Mouse (Mus musculus): ENCODE results near the gene F5. TPM values are rescaled to one million over a fixed set of nuclear protein-coding genes. Genes with fewer than 3 reads are reported as not detected.

The F5 gene
- polyA plus RNA-seq, 2 experiments: 8.3 to 11.6 TPM

- DNase-seq (ENCODE audit: low read depth in 3 of 3, low spot score in 3 of 3): no peak
- peak overlapping the region; percentile 57 for H3K9ac ChIP-seq (replicated peaks)
- 14% methylated on average over 10 of the region's 10 CpGs for WGBS (ENCODE audit: insufficient replicate concordance)
Observed at GRCm38 (mm10) chr1:164247971-164248370, 96.3 kb downstream of the F5 start.

GRCm38 (mm10) chr1:164248465-164249331 lies 97.1 kb downstream of the F5 start, which contains the start of gene Slc19a2:
Gene Slc19a2 (plus strand): TSS chr1:164249046.
- peak; percentile 91 for ATAC-seq (ENCODE audit: insufficient read depth)

More at GRCm38 (mm10) chr1:164247971-164248370, 96.3 kb downstream of the F5 start:
- Histone ChIP-seq H3K9me3 (ENCODE audit: control insufficient read depth, low read length) (no peaks in the 10 kb centered on the region), H3K4me3 (ENCODE audit: insufficient read depth in 1 of 2, low read depth in 2 of 2, low read length in 2 of 2) (peak overlapping the region; percentile 29 to 91), H3K27ac (peak overlapping the region; percentile 54; the same call in 1 of the 2 replicates), H3K27me3 (ENCODE audit: control insufficient read depth, insufficient read depth, low read length) (no peaks in the 10 kb centered on the region), H3K4me2 (ENCODE audit: low read depth) (peak overlapping the region; percentile 80), H3K36me3 (replicated peaks; ENCODE audit: control insufficient read depth, insufficient read depth, low read depth) (no peaks in the 10 kb centered on the region), H3K4me1 (replicated peaks; ENCODE audit: control insufficient read depth in 2 of 2, insufficient read depth in 2 of 2, low read length in 1 of 2) (peaks cover 21 to 22% of the 10 kb centered on the region in 2 experiments)
- TF ChIP-seq CTCF (IDR thresholded peaks at IDR 0.05; ENCODE audit: low read depth) (no peak), EP300 (IDR thresholded peaks at IDR 0.05; ENCODE audit: low read depth) (no peak)
- no peak for ATAC-seq (ENCODE audit: insufficient read depth)

GRCm38 (mm10) chr1:164249332-164249711 lies 97.7 kb downstream of the F5 start:
- peak overlapping the region; percentile 69 for H3K27ac ChIP-seq
- peak overlapping the region; percentile 91 for H3K4me2 ChIP-seq (ENCODE audit: low read depth)
- H3K9me3 ChIP-seq (ENCODE audit: control insufficient read depth, low read length): no peaks in the 10 kb centered on the region
- ATAC-seq (ENCODE audit: insufficient read depth) (peak; percentile 24), DNase-seq (ENCODE audit: low read depth in 3 of 3, low spot score in 3 of 3) (peak in 1 of 3 experiments; percentile 9)
- H3K36me3 ChIP-seq (replicated peaks; ENCODE audit: control insufficient read depth, insufficient read depth, low read depth): no peaks in the 10 kb centered on the region
- peaks cover 22 to 24% of the 10 kb centered on the region in 2 experiments for H3K4me1 ChIP-seq (replicated peaks; ENCODE audit: control insufficient read depth in 2 of 2, insufficient read depth in 2 of 2, low read length in 1 of 2)
- H3K4me3 ChIP-seq (ENCODE audit: insufficient read depth in 1 of 2, low read depth in 2 of 2, low read length in 2 of 2): peak overlapping the region; percentile 77 to 91
- TF ChIP-seq EP300 (IDR thresholded peaks at IDR 0.05; ENCODE audit: low read depth) (no peak), CTCF (IDR thresholded peaks at IDR 0.05; ENCODE audit: low read depth) (no peak)
- peak overlapping the region; percentile 87 for H3K9ac ChIP-seq (replicated peaks)
- H3K27me3 ChIP-seq (ENCODE audit: control insufficient read depth, insufficient read depth, low read length): no peaks in the 10 kb centered on the region
- WGBS (ENCODE audit: insufficient replicate concordance): under 1% methylated on average over 33 of the region's 33 CpGs

More at GRCm38 (mm10) chr1:164248465-164249331, 97.1 kb downstream of the F5 start, which contains the start of gene Slc19a2:
- Histone ChIP-seq H3K27ac (peak within 1 kb of the TSS; percentile 69), H3K9ac (replicated peaks) (peak within 1 kb of the TSS; percentile 87), H3K36me3 (replicated peaks; ENCODE audit: control insufficient read depth, insufficient read depth, low read depth) (no peaks in the 10 kb centered on the region), H3K9me3 (ENCODE audit: control insufficient read depth, low read length) (no peaks in the 10 kb centered on the region), H3K27me3 (ENCODE audit: control insufficient read depth, insufficient read depth, low read length) (no peaks in the 10 kb centered on the region), H3K4me3 (ENCODE audit: insufficient read depth in 1 of 2, low read depth in 2 of 2, low read length in 2 of 2) (peak within 1 kb of the TSS; percentile 81 to 91), H3K4me2 (ENCODE audit: low read depth) (peak within 1 kb of the TSS; percentile 91), H3K4me1 (replicated peaks; ENCODE audit: control insufficient read depth in 2 of 2, insufficient read depth in 2 of 2, low read length in 1 of 2) (peaks cover 21 to 22% of the 10 kb centered on the region in 2 experiments)
- under 1% methylated on average over 53 of the region's 79 CpGs for WGBS (ENCODE audit: insufficient replicate concordance)
- TF ChIP-seq EP300 (IDR thresholded peaks at IDR 0.05; ENCODE audit: low read depth): no peak
- no peak for TF ChIP-seq CTCF (IDR thresholded peaks at IDR 0.05; ENCODE audit: low read depth)
- peak; percentile 92 to 93 (median 92) for DNase-seq (ENCODE audit: low read depth in 3 of 3, low spot score in 3 of 3)

- Histone ChIP-seq H3K4me2 (ENCODE audit: low read depth) (peak overlapping the region; percentile 91), H3K9me3 (ENCODE audit: control insufficient read depth, low read length) (no peaks in the 10 kb centered on the region), H3K4me1 (replicated peaks; ENCODE audit: control insufficient read depth in 2 of 2, insufficient read depth in 2 of 2, low read length in 1 of 2) (peaks cover 28 to 31% of the 10 kb centered on the region in 2 experiments), H3K27ac (peak overlapping the region; percentile 35), H3K4me3 (ENCODE audit: insufficient read depth in 1 of 2, low read depth in 2 of 2, low read length in 2 of 2) (peak overlapping the region; percentile 77 to 91), H3K27me3 (ENCODE audit: control insufficient read depth, insufficient read depth, low read length) (no peaks in the 10 kb centered on the region), H3K9ac (replicated peaks) (peak overlapping the region; percentile 87), H3K36me3 (replicated peaks; ENCODE audit: control insufficient read depth, insufficient read depth, low read depth) (no peaks in the 10 kb centered on the region)
- no peak for ATAC-seq (ENCODE audit: insufficient read depth)
- peak; percentile 37 to 52 (median 42) for DNase-seq (ENCODE audit: low read depth in 3 of 3, low spot score in 3 of 3)
- 41% methylated on average over 8 of the region's 8 CpGs for WGBS (ENCODE audit: insufficient replicate concordance)
- no peak for TF ChIP-seq CTCF (IDR thresholded peaks at IDR 0.05; ENCODE audit: low read depth)
- no peak for TF ChIP-seq EP300 (IDR thresholded peaks at IDR 0.05; ENCODE audit: low read depth)
Observed at GRCm38 (mm10) chr1:164250391-164251150, 98.9 kb downstream of the F5 start.
